Mouse (Mus musculus): Measurements from ENCODE around the gene Sbk2. TPM values are rescaled to one million over a fixed set of nuclear protein-coding genes. Genes with fewer than 3 reads are reported as not detected.

Sbk2 gene
- polyA plus RNA-seq, 1 experiment from 2014 or later, result 10.4 TPM

DNA sequence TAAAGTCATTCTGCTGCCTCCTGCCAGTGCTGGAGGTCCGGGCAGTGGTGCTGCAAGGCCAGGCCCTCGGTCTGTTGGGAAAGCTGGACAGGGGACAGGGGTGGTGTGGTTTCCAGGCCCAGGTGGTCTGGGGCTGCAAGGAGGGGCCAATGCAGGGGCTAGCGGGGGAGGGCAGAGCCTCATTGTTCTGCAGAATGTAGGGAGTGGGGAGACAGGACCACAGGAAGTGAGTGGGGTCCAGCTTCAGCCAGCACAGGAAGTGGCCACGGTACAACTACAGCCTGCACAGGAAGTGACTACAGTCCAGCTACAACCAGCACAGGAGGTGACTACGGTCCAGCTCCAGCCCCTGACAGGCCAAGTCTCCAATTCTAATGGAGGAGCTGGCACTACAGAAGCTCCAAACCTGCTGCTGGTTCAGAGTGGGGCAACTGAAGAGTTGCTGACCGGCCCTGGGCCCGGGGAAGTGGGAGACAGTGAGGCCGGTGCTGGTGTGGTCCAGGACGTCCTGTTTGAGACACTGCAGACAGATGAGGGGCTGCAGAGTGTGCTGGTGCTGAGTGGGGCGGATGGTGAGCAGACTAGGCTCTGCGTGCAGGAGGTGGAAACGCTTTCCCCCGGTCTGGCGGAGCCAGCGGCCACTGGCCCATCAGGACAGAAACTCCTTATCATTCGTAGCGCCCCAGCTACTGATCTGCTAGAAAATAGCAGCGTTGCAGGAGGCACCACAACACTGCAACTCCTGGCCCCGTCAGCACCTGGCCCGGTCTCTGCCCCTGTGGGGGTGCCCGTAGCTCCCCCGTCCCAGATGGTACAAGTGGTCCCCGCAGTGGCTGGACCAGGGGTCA is 43.0 kb downstream of the Sbk2 start:
- H3K4me3 ChIP-seq (ENCODE audit: low read length), result no peak overlapping the region
- H3K9ac ChIP-seq (ENCODE audit: low read length), result peak overlapping the region; percentile 27
- H3K36me3 ChIP-seq (ENCODE audit: control insufficient read depth, insufficient read depth), result peaks cover 33% of the 10 kb centered on the region
- peak overlapping the region; percentile 72 for H3K27ac ChIP-seq (ENCODE audit: low read length)
- H3K4me2 ChIP-seq (ENCODE audit: low read depth, low read length), result no peak overlapping the region; the same call in 1 of the 2 replicates
- H3K9me3 ChIP-seq (replicated peaks; ENCODE audit: control insufficient read depth, low read length), result no peaks in the 10 kb centered on the region
- no peak; the same call in 1 of the 2 replicates for ATAC-seq (replicated peaks; ENCODE audit: extremely low read depth, insufficient read depth, low FRiP score)
- H3K4me1 ChIP-seq (ENCODE audit: control insufficient read depth, insufficient read depth, low read length), result peaks cover 38% of the 10 kb centered on the region
- H3K27me3 ChIP-seq (ENCODE audit: control insufficient read depth, insufficient read depth, low read length), result no peaks in the 10 kb centered on the region
- WGBS, result 36% methylated on average over 23 of the region's 23 CpGs

DNA sequence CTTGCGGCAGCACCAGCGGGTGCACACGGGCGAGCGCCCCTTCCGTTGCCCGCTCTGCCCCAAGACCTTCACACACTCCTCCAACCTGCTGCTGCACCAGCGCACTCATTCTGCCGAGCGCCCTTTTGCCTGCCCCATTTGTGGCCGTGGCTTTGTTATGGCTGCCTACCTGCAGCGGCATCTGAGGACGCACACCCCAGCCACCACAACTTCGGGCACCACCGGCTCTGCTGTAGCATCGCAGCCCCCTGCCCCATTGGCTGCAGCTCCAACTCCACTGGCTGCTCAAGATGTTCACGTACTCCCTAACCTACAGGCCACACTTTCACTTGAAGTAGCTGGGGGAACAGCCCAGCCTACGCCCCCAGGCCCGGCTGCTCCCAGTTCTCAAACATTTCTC is 43.7 kb downstream of the Sbk2 start:
- WGBS, result 88% methylated on average over 19 of the region's 19 CpGs
- Histone ChIP-seq H3K4me2 (ENCODE audit: low read depth, low read length) (no peak overlapping the region), H3K4me3 (ENCODE audit: low read length) (no peak overlapping the region), H3K4me1 (ENCODE audit: control insufficient read depth, insufficient read depth, low read length) (peaks cover 39% of the 10 kb centered on the region), H3K36me3 (ENCODE audit: control insufficient read depth, insufficient read depth) (peaks cover 33% of the 10 kb centered on the region), H3K9me3 (replicated peaks; ENCODE audit: control insufficient read depth, low read length) (no peaks in the 10 kb centered on the region), H3K9ac (ENCODE audit: low read length) (peak overlapping the region; percentile 22; the same call in 1 of the 2 replicates), H3K27me3 (ENCODE audit: control insufficient read depth, insufficient read depth, low read length) (no peaks in the 10 kb centered on the region), H3K27ac (ENCODE audit: low read length) (peak overlapping the region; percentile 71)
- no peak for ATAC-seq (replicated peaks; ENCODE audit: extremely low read depth, insufficient read depth, low FRiP score)

DNA sequence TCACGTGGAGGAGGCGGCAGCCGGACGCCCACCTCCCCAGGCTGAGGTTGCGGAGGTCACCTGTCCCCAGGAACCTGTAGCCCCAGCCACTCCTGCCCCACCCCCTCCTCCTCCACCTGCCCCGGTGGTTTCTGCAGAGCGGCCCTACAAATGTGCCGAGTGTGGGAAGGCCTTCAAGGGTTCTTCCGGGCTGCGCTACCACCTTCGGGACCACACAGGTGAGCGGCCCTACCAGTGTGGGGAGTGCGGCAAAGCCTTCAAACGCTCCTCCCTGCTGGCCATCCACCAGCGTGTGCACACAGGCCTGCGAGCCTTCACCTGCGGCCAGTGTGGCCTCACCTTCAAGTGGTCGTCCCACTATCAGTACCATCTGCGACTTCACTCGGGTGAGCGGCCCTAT is 44.2 kb downstream of the Sbk2 start:
- H3K9me3 ChIP-seq (replicated peaks; ENCODE audit: control insufficient read depth, low read length), result no peaks in the 10 kb centered on the region
- H3K4me3 ChIP-seq (ENCODE audit: low read length), result no peak overlapping the region
- H3K36me3 ChIP-seq (ENCODE audit: control insufficient read depth, insufficient read depth), result peaks cover 33% of the 10 kb centered on the region
- H3K27ac ChIP-seq (ENCODE audit: low read length), result no peak overlapping the region
- H3K4me1 ChIP-seq (ENCODE audit: control insufficient read depth, insufficient read depth, low read length), result peaks cover 38% of the 10 kb centered on the region
- H3K9ac ChIP-seq (ENCODE audit: low read length), result no peak overlapping the region
- no peak overlapping the region for H3K4me2 ChIP-seq (ENCODE audit: low read depth, low read length)
- H3K27me3 ChIP-seq (ENCODE audit: control insufficient read depth, insufficient read depth, low read length), result no peaks in the 10 kb centered on the region
- no peak for ATAC-seq (replicated peaks; ENCODE audit: extremely low read depth, insufficient read depth, low FRiP score)
- WGBS, result 83% methylated on average over 21 of the region's 21 CpGs

DNA sequence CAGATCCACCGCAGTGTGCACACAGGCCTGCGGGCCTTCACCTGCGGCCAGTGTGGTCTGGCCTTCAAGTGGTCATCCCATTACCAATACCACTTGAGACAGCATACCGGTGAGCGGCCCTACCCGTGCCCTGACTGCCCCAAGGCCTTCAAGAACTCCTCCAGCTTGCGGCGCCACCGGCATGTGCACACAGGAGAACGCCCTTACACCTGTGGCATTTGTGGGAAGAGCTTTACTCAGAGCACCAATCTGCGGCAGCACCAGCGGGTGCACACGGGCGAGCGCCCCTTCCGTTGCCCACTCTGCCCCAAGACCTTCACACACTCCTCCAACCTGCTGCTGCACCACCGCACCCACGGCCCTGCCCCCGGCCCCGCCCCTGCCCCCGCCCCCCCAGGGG is 45.1 kb downstream of the Sbk2 start:
- Histone ChIP-seq H3K4me1 (ENCODE audit: control insufficient read depth, insufficient read depth, low read length) (peaks cover 33% of the 10 kb centered on the region), H3K9ac (ENCODE audit: low read length) (no peak overlapping the region), H3K27me3 (ENCODE audit: control insufficient read depth, insufficient read depth, low read length) (no peaks in the 10 kb centered on the region), H3K4me3 (ENCODE audit: low read length) (no peak overlapping the region), H3K27ac (ENCODE audit: low read length) (no peak overlapping the region), H3K4me2 (ENCODE audit: low read depth, low read length) (no peak overlapping the region), H3K36me3 (ENCODE audit: control insufficient read depth, insufficient read depth) (peaks cover 33% of the 10 kb centered on the region), H3K9me3 (replicated peaks; ENCODE audit: control insufficient read depth, low read length) (no peaks in the 10 kb centered on the region)
- 87% methylated on average over 21 of the region's 21 CpGs for WGBS
- ATAC-seq (replicated peaks; ENCODE audit: extremely low read depth, insufficient read depth, low FRiP score), result no peak

DNA sequence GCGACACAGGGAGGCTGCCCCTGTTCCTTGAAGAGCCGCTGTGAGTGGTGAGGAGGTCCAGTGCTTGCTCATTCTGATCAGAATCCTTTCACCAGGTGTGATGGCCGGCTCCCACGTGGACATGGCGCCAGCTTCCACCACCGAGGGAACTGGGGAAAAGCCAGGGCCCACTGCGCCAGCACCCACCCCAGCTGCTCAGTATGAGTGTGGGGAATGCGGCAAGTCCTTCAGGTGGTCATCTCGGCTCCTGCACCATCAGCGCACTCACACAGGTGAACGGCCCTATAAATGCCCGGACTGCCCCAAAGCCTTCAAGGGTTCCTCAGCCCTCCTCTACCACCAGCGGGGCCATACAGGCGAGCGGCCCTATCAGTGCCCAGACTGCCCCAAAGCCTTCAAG is 45.5 kb downstream of the Sbk2 start:
- H3K4me1 ChIP-seq (ENCODE audit: control insufficient read depth, insufficient read depth, low read length), result peaks cover 29% of the 10 kb centered on the region
- no peaks in the 10 kb centered on the region for H3K27me3 ChIP-seq (ENCODE audit: control insufficient read depth, insufficient read depth, low read length)
- H3K9ac ChIP-seq (ENCODE audit: low read length), result no peak overlapping the region
- no peak overlapping the region for H3K4me3 ChIP-seq (ENCODE audit: low read length)
- 91% methylated on average over 15 of the region's 15 CpGs for WGBS
- no peak for ATAC-seq (replicated peaks; ENCODE audit: extremely low read depth, insufficient read depth, low FRiP score)
- no peaks in the 10 kb centered on the region for H3K9me3 ChIP-seq (replicated peaks; ENCODE audit: control insufficient read depth, low read length)
- no peak overlapping the region for H3K4me2 ChIP-seq (ENCODE audit: low read depth, low read length)
- peaks cover 33% of the 10 kb centered on the region for H3K36me3 ChIP-seq (ENCODE audit: control insufficient read depth, insufficient read depth)
- H3K27ac ChIP-seq (ENCODE audit: low read length), result no peak overlapping the region

DNA sequence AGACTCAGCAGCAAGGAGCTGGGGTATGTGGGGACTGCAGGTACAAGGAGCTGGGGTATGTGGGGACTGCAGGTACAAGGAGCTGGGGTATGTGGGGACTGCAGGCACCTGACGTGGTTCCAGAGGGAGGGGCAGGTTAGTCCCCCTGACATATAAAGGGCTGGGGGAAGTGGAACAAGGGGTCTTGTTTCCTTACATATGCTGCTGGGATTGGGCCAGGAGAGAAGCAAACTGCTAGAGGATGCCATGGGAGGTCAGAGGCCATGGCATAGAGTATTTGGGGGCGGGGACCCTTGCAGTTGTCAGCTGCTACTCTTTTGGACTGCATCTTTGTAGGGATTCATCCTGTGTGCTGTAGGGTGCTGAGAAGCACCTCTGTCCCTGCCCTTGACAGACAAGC is 46.7 kb downstream of the Sbk2 start:
- no peak overlapping the region for H3K4me3 ChIP-seq (ENCODE audit: low read length)
- no peak overlapping the region for H3K9ac ChIP-seq (ENCODE audit: low read length)
- no peak overlapping the region for H3K27ac ChIP-seq (ENCODE audit: low read length)
- ATAC-seq (replicated peaks; ENCODE audit: extremely low read depth, insufficient read depth, low FRiP score), result no peak
- H3K36me3 ChIP-seq (ENCODE audit: control insufficient read depth, insufficient read depth), result peaks cover 33% of the 10 kb centered on the region
- H3K4me2 ChIP-seq (ENCODE audit: low read depth, low read length), result no peak overlapping the region
- H3K4me1 ChIP-seq (ENCODE audit: control insufficient read depth, insufficient read depth, low read length), result peaks cover 18% of the 10 kb centered on the region
- H3K9me3 ChIP-seq (replicated peaks; ENCODE audit: control insufficient read depth, low read length), result no peaks in the 10 kb centered on the region
- WGBS, result 89% methylated on average over 2 of the region's 2 CpGs
- H3K27me3 ChIP-seq (ENCODE audit: control insufficient read depth, insufficient read depth, low read length), result no peaks in the 10 kb centered on the region

DNA sequence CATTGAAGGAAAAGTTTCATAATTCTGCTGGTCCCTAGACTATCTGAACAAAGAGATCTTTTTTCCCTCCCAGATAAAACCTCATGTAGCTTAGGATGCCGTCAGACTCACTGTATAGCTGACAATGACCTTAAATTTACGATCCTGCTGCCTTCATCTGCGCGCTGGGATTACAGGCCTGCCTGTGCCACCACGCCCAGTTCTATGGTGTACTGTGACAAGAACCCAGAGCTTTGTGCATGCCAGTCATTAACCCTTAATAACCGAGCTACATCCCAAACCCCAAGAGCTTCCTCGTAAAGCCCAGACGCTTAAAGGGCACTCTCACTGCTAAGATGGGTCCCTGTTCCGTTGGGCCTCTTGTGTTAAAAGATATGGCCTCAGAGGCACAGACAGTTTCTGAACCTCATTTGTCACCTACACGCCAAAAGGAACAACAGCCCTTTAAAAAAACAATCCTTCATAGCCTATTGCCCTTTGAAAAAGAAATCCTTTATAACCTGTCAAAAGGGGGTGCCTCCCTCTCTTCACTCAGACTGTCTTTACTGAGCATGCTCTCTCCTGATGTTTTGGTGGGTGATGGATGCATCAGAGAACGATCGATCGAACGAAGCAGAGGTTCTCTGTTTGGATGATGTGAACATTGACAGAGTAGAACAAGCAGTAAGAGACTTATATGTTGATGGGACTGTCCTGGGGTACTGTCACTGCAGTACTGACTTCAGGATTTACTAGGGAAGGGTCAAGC is 48.4 kb downstream of the Sbk2 start:
- WGBS, result 20% methylated on average over 14 of the region's 14 CpGs
- H3K27me3 ChIP-seq (ENCODE audit: control insufficient read depth, insufficient read depth, low read length), result no peaks in the 10 kb centered on the region
- H3K36me3 ChIP-seq (ENCODE audit: control insufficient read depth, insufficient read depth), result peaks cover 32% of the 10 kb centered on the region
- peak; percentile 33 for ATAC-seq (replicated peaks; ENCODE audit: extremely low read depth, insufficient read depth, low FRiP score)
- peak overlapping the region; percentile 87 for H3K4me3 ChIP-seq (ENCODE audit: low read length)
- peak overlapping the region; percentile 93 for H3K4me2 ChIP-seq (ENCODE audit: low read depth, low read length)
- H3K9me3 ChIP-seq (replicated peaks; ENCODE audit: control insufficient read depth, low read length), result no peaks in the 10 kb centered on the region
- H3K27ac ChIP-seq (ENCODE audit: low read length), result peak overlapping the region; percentile 85
- H3K4me1 ChIP-seq (ENCODE audit: control insufficient read depth, insufficient read depth, low read length), result peaks cover 11% of the 10 kb centered on the region
- H3K9ac ChIP-seq (ENCODE audit: low read length), result peak overlapping the region; percentile 97

DNA sequence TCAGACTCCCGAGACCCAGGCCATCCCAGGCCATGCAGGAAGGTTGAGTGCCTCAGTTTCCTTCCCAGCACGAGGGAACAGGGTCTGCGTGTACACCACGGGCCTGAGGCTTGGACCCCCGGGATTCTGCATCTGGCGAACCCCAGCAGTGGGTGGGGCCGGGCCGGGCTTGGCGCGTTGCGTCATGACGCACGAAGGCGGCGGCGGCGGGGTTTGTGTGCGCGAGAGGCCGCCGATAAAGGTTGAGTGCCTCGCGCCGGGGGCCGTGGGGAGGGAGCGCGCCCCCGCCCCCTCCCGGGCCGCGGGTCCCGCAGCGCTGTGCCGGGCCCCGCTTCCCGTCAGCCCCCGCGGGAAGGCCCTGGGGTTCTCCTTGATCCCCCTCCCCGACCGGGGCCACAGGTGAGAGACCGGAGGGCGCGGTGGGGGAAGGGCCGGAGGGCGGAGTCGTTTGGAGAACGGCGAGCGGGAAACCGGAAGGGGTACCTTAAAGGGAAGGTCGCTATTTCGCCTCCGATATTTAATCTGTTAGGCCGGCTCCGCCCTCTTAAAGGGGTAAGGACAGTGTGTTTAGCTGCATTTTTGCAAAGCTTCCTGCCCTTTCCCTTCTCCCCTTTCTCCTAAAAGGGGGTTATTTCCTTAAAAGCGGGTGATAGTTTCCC is 49.1 kb downstream of the Sbk2 start, which contains the start of gene Zfp628:
TSS of gene Zfp628 (plus strand) at position 211 of the 659 bp plus-strand sequence.
- H3K9me3 ChIP-seq (replicated peaks; ENCODE audit: control insufficient read depth, low read length), result no peaks in the 10 kb centered on the region
- ATAC-seq (replicated peaks; ENCODE audit: extremely low read depth, insufficient read depth, low FRiP score), result peak; percentile 88
- WGBS, result under 1% methylated on average over 44 of the region's 56 CpGs
- H3K4me2 ChIP-seq (ENCODE audit: low read depth, low read length), result peak within 1 kb of the TSS; percentile 93
- no peaks in the 10 kb centered on the region for H3K27me3 ChIP-seq (ENCODE audit: control insufficient read depth, insufficient read depth, low read length)
- H3K36me3 ChIP-seq (ENCODE audit: control insufficient read depth, insufficient read depth), result peaks cover 25% of the 10 kb centered on the region
- H3K4me3 ChIP-seq (ENCODE audit: low read length), result peak within 1 kb of the TSS; percentile 87
- peaks cover 11% of the 10 kb centered on the region for H3K4me1 ChIP-seq (ENCODE audit: control insufficient read depth, insufficient read depth, low read length)
- peak within 1 kb of the TSS; percentile 85 for H3K27ac ChIP-seq (ENCODE audit: low read length)
- H3K9ac ChIP-seq (ENCODE audit: low read length), result peak within 1 kb of the TSS; percentile 97

Data from heart, embryonic 16.5 days (tissue).